Mouse (Mus musculus): ENCODE results near the gene Prtg. TPM values are rescaled to one million over a fixed set of nuclear protein-coding genes. Genes with fewer than 3 reads are reported as not detected.

The Prtg gene
- 0.36 and 1.0 TPM in 2 replicates for polyA plus RNA-seq (2015; fragmentation: Nextera tagmentation; extraction: Ambion mirVana)

DNA sequence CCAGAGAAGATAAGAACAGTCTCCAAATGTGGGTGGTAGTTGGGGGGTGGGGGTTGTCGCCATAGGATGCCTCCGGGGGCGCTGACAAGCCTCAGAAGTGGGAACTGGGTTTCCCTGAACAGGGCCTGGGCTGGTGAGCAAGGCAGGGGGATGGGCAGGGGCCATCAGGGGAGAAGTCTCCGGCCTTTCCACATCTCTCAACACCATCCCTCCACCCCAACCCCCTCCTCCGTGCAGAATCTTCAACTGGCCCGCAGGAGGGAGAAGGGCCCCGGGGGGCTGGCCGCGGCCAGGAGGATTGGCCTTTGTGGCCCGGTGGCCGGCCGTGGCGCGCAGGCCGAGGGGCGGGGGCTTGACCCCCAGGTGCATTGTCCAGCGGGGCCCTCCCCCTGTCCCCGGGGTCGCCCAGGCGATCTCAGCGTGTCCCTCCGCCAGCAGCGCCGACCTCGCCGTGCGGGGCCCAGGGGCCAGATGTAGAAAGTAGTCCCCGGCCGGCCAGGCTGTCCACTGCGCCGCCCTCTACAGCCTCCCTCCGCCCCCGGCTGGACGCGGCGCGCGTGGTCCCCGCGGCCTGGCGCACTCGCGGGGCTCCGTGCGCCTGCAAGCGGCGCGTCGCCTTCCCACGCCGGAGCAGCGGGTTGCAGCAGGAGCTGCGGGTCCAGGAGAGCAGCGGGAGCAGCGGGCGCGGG, at the start of gene Prtg:
Gene Prtg (plus strand): TSS at position 144 of the 689 bp plus-strand sequence.
- H3K4me1 ChIP-seq = peaks cover 25% of the 10 kb centered on the region
- WGBS = under 1% methylated on average over 50 of the region's 57 CpGs
- ATAC-seq (ENCODE audit: low FRiP score, low read depth) = peak; percentile 78
- H3K36me3 ChIP-seq = no peaks in the 10 kb centered on the region
- no peak within 1 kb of the TSS for H3K27ac ChIP-seq
- H3K27me3 ChIP-seq = peaks cover 49% of the 10 kb centered on the region
- no peaks in the 10 kb centered on the region for H3K9me3 ChIP-seq
- H3K4me2 ChIP-seq (replicated peaks) = peak within 1 kb of the TSS; percentile 99
- peak within 1 kb of the TSS; percentile 76 for H3K9ac ChIP-seq
- H3K4me3 ChIP-seq = peak within 1 kb of the TSS; percentile 78

DNA sequence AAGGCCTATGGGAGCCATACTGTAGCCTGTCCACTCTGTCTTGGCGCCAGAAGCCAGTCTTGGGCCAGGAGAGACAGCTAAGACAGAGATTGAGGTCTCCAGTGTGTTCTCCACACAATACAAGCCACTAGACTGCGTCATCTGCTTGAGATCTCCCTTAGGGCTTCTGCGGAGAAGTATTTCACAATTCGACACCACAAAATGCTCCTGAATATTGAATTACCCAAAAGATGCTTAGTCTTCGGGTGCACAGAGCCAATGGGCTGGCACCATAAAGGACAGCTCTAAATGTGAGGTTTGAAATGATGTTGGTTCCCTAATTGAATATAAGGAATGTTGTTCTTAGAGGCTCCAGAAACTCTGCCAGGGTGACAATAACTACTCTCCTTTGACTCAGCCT, 49.5 kb upstream of the Prtg start:
- Histone ChIP-seq H3K4me2 (replicated peaks) (no peak overlapping the region), H3K27ac (no peak overlapping the region), H3K9me3 (no peaks in the 10 kb centered on the region), H3K36me3 (no peaks in the 10 kb centered on the region), H3K4me3 (no peak overlapping the region), H3K9ac (no peak overlapping the region), H3K27me3 (peaks cover 12% of the 10 kb centered on the region; the same call in 1 of the 2 replicates), H3K4me1 (peaks cover 29% of the 10 kb centered on the region)
- ATAC-seq (ENCODE audit: low FRiP score, low read depth) = no peak
- 80% methylated on average over 5 of the region's 5 CpGs for WGBS

DNA sequence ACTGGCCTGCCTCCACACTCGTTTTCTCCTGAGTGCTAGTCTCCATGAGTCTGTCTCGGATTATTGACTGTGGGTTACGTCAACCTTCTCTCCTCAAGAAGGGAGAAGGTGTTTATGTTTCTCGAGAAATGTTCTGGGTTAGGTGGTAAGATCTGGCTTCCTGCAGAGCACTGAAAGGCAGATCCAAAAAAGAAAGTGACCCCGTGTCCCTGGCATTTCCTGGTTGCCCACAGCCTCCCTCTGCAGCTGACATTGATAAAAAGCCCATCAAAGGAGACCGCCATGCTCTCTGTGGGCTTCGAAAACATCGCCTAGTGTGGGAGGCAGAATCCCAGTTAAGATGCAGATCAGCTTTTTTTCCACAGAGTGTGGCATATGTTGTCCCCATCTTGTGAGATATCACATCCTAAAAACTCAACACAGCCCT, 48.0 kb upstream of the Prtg start:
- H3K9me3 ChIP-seq = no peaks in the 10 kb centered on the region
- WGBS = 11% methylated on average over 8 of the region's 8 CpGs
- no peak overlapping the region for H3K9ac ChIP-seq
- peaks cover 12% of the 10 kb centered on the region; the same call in 1 of the 2 replicates for H3K27me3 ChIP-seq
- no peak for ATAC-seq (ENCODE audit: low FRiP score, low read depth)
- no peak overlapping the region for H3K4me3 ChIP-seq
- H3K36me3 ChIP-seq = no peaks in the 10 kb centered on the region
- peaks cover 36% of the 10 kb centered on the region for H3K4me1 ChIP-seq
- H3K27ac ChIP-seq = no peak overlapping the region
- peak overlapping the region; percentile 32 for H3K4me2 ChIP-seq (replicated peaks)

DNA sequence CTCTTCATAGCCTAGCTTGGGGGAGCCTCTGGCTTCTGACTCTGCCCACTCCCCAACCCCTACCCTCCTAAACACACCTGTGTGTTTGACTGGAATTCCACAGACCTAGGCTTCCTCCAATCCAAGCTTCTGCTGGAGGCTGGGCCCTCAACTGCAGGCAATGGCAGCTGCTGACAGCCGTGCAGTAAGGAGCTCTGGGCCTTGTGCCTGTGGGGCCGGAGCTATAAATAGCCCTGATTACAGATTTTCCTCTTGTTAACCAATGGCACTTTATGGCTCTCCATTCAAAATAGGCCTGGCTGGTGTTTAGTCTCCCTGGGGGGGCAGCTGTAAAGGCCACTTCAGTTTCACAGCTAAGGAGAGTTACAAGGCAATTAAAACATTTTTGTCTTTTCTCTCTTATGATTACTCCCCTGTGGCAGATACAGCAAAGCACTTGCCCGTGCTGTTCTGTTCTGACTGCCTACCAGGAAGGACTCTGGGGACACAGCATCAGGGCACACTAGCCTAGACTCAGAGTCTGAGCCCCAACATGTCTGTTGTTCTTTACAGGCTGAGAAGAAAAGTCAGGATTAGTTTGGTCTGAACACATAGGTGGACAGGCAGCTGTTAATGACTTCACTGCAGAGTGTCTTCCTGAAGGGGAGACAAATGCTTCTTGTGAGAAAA, 43.5 kb upstream of the Prtg start:
- Histone ChIP-seq H3K27me3 (peaks cover 17% of the 10 kb centered on the region), H3K9me3 (no peaks in the 10 kb centered on the region), H3K4me1 (peaks cover 30% of the 10 kb centered on the region), H3K36me3 (no peaks in the 10 kb centered on the region), H3K4me2 (replicated peaks) (no peak overlapping the region; the same call in 1 of the 2 replicates), H3K27ac (peak overlapping the region; percentile 58; the same call in 1 of the 2 replicates), H3K9ac (no peak overlapping the region), H3K4me3 (no peak overlapping the region)
- ATAC-seq (ENCODE audit: low FRiP score, low read depth) = peak; percentile 83
- WGBS = 3% methylated on average over 3 of the region's 3 CpGs

DNA sequence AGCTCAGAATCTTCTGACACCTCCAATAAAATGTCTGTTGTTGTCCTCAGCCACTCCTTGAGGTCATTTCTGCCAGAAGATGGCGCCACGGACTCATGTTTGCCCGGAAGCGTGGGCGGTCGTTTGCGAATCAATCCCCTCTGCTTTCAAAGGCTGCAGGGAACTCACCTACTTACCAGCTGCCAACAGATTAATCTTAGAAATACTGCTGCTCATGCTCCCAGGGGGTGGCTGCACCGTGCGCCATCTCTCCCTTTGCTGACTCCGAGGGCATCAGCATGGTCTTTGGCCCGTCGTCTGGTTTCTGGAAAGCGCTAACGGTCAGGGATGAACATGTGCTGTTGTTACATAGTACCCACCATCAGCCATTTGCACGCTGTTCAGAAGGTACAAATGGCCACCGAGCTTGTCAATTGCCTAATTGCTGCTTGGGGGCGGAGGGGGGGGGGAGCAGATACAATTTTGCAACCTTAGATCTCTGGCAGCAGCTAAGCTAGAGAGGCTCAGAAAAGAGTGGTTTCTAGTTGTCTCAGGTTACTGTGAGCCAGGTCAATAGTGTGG, 39.8 kb upstream of the Prtg start:
- H3K27me3 ChIP-seq = peaks cover 17% of the 10 kb centered on the region
- no peaks in the 10 kb centered on the region for H3K36me3 ChIP-seq
- H3K9ac ChIP-seq = peak overlapping the region; percentile 59; the same call in 1 of the 2 replicates
- WGBS = under 1% methylated on average over 17 of the region's 17 CpGs
- peaks cover 19% of the 10 kb centered on the region for H3K4me1 ChIP-seq
- peak; percentile 42; the same call in 1 of the 2 replicates for ATAC-seq (ENCODE audit: low FRiP score, low read depth)
- H3K27ac ChIP-seq = no peak overlapping the region
- H3K4me2 ChIP-seq (replicated peaks) = peak overlapping the region; percentile 71
- H3K4me3 ChIP-seq = peak overlapping the region; percentile 45
- H3K9me3 ChIP-seq = no peaks in the 10 kb centered on the region

DNA sequence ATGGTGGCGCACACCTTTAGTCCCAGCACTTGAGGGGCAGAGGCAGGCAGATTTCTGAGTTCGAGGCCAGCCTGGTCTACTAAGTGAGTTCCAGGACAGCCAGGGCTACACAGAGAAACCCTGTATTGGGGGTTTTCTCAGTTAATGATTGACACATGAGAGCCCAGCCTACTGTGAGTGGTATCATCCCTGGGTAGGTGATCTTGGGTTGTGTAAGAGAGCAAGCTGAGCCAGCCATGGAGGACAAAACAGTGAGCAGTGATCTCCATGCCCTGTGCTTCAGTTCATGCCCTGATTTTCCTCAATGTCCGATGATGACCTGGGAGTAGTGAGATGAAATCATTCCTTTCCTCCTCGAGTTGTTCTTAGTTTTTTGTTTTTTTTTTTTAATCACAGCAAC, 31.7 kb upstream of the Prtg start:
- Histone ChIP-seq H3K4me3 (no peak overlapping the region), H3K27ac (no peak overlapping the region), H3K9ac (no peak overlapping the region), H3K4me1 (peaks cover 8% of the 10 kb centered on the region), H3K9me3 (no peaks in the 10 kb centered on the region), H3K27me3 (peaks cover 7% of the 10 kb centered on the region), H3K36me3 (no peaks in the 10 kb centered on the region), H3K4me2 (replicated peaks) (no peak overlapping the region)
- no peak for ATAC-seq (ENCODE audit: low FRiP score, low read depth)
- 82% methylated on average over 4 of the region's 4 CpGs for WGBS

DNA sequence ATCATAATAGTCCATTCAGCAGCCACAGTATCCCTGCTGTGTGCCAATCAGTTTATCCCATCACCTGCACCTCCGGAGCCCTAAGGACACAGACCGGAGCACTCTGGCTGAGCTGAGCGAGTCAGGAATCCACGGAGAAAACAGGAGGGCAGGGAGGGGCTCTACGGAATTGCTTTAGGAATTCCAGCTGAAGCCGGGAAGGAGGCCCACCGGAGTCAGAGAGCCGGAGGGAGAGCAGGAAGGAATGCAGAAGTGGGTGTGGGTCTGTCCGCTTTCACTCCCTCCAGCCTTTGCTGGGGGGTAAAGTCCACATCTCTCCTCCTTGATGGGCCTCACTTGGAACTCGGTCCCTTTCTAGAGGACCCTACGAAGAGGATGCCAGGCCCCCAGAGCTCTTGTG, 27.7 kb upstream of the Prtg start:
- H3K27ac ChIP-seq = no peak overlapping the region
- H3K4me3 ChIP-seq = no peak overlapping the region
- peaks cover 35% of the 10 kb centered on the region for H3K27me3 ChIP-seq
- WGBS = 45% methylated on average over 11 of the region's 11 CpGs
- H3K4me2 ChIP-seq (replicated peaks) = no peak overlapping the region
- no peaks in the 10 kb centered on the region for H3K36me3 ChIP-seq
- no peaks in the 10 kb centered on the region for H3K9me3 ChIP-seq
- peaks cover 29% of the 10 kb centered on the region for H3K4me1 ChIP-seq
- no peak overlapping the region for H3K9ac ChIP-seq
- no peak for ATAC-seq (ENCODE audit: low FRiP score, low read depth)

DNA sequence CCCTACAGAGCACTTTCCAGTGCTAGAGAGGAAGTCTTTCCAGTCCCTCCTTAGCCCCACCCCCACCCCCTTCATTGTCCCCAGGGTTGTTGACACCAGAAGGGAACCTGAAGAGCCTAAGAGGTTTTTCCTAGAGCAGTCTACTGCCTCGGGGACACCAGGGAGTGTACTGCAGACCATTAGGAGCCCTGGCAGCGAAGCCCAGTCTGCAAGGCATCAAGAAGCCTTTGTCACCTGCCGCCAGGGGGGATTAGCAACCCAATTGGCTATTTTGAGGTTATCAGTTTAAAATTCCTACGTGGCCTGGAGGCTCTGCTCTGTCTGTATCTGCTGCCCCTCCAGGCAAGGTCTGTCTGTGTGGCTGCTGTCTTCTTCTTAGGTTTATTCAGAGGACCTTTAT, 26.9 kb upstream of the Prtg start:
- no peak overlapping the region for H3K9ac ChIP-seq
- WGBS = 4% methylated on average over 4 of the region's 4 CpGs
- no peak overlapping the region for H3K27ac ChIP-seq
- H3K27me3 ChIP-seq = peaks cover 35% of the 10 kb centered on the region
- no peaks in the 10 kb centered on the region for H3K36me3 ChIP-seq
- ATAC-seq (ENCODE audit: low FRiP score, low read depth) = no peak
- no peak overlapping the region for H3K4me2 ChIP-seq (replicated peaks)
- H3K4me1 ChIP-seq = peaks cover 29% of the 10 kb centered on the region
- H3K9me3 ChIP-seq = no peaks in the 10 kb centered on the region
- no peak overlapping the region for H3K4me3 ChIP-seq

DNA sequence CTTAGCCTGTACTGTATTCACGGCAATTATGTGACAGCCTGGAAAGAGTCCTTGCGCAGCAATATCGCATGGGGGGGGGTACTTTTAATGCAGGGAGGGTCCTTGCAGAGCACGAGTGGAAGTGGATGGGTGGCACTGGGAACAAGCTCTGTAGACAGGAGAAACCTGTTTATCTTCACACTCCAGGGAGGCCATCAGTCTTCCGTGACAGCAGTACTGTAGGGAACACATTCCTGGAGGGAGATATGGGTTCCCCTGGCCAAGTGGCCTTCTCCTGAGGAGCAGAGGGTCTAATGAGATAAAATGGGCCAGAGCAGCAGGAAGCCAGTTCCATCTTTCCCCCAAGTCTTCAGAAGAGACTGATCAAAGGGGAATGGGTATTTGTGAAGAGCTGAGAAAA, 26.0 kb upstream of the Prtg start:
- peaks cover 29% of the 10 kb centered on the region for H3K4me1 ChIP-seq
- no peaks in the 10 kb centered on the region for H3K9me3 ChIP-seq
- H3K9ac ChIP-seq = no peak overlapping the region
- 29% methylated on average over 5 of the region's 5 CpGs for WGBS
- peaks cover 35% of the 10 kb centered on the region for H3K27me3 ChIP-seq
- ATAC-seq (ENCODE audit: low FRiP score, low read depth) = no peak
- H3K27ac ChIP-seq = no peak overlapping the region
- H3K4me3 ChIP-seq = no peak overlapping the region
- no peaks in the 10 kb centered on the region for H3K36me3 ChIP-seq
- H3K4me2 ChIP-seq (replicated peaks) = no peak overlapping the region

DNA sequence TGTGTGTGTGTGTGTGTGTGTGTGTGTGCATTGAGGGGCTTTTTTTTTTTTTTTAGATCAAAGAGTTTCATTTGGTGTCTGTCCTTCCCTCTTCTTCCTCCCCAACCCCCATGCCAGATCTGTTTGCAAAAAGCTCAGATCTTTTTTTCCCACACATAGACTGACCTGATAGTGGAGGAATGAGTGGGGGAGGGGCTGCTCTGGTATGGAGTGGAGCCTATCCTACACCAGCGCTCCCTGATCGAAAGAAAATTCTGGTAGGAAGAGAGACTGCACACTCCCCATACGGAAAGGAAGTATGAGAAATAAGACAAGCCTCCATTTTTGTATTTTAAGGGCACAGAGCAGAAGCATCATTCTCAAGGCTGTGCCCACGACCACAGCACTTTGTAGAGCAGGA, 25.2 kb upstream of the Prtg start:
- Histone ChIP-seq H3K27me3 (peaks cover 35% of the 10 kb centered on the region), H3K9ac (no peak overlapping the region), H3K27ac (no peak overlapping the region), H3K4me2 (replicated peaks) (peak overlapping the region; percentile 16; the same call in 1 of the 2 replicates), H3K9me3 (no peaks in the 10 kb centered on the region), H3K36me3 (no peaks in the 10 kb centered on the region), H3K4me3 (no peak overlapping the region), H3K4me1 (peaks cover 29% of the 10 kb centered on the region)
- WGBS = 20% methylated on average over 4 of the region's 4 CpGs
- ATAC-seq (ENCODE audit: low FRiP score, low read depth) = no peak

DNA sequence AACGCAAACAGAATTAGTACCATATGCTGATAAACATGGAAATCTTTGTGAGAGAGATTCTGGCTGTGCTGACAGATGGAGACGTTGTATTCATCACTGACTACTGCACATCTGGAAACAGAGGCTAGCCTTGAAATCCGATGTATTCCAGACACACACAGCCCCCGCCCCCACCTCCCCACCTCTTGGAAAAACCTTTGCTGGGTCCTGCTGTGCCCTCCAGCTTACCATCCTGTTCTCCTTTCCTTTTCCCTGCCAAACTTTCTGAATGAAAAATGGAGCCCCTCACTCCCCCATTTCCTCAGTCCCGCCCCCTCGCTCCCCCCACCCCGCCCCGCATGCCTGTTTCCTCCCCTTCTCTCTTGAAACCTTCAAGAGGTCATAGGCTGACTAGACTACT, 24.6 kb upstream of the Prtg start:
- Histone ChIP-seq H3K27me3 (peaks cover 35% of the 10 kb centered on the region), H3K9me3 (no peaks in the 10 kb centered on the region), H3K27ac (no peak overlapping the region), H3K36me3 (no peaks in the 10 kb centered on the region), H3K9ac (no peak overlapping the region), H3K4me3 (no peak overlapping the region), H3K4me1 (peaks cover 29% of the 10 kb centered on the region), H3K4me2 (replicated peaks) (peak overlapping the region; percentile 19; the same call in 1 of the 2 replicates)
- 21% methylated on average over 8 of the region's 8 CpGs for WGBS
- peak; percentile 51; the same call in 1 of the 2 replicates for ATAC-seq (ENCODE audit: low FRiP score, low read depth)

DNA sequence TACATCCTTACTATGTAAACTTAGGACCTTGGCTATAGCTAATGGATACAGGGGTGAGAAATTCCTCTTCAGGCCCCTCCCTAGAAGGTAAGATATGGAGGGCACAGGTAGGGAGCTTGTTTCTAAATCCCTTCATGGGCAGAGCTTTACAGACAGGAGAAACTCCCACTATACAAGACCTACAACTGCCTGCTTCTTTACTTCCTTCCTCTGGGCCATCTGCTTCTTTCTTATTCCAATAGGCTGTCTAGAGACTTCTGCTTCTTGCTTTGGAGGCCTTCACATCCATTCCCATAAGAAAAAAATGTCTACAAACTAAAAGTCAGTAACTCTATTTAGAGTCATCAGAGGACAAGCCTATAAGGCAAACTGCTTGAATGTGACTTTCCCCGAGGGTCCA, 18.9 kb upstream of the Prtg start:
- ATAC-seq (ENCODE audit: low FRiP score, low read depth) = no peak
- H3K9me3 ChIP-seq = no peaks in the 10 kb centered on the region
- H3K27me3 ChIP-seq = peaks cover 3% of the 10 kb centered on the region; the same call in 1 of the 2 replicates
- no peak overlapping the region for H3K27ac ChIP-seq
- peaks cover 16% of the 10 kb centered on the region for H3K4me1 ChIP-seq
- 94% methylated on average over 1 of the region's 1 CpGs for WGBS
- no peak overlapping the region for H3K4me3 ChIP-seq
- H3K4me2 ChIP-seq (replicated peaks) = no peak overlapping the region
- no peak overlapping the region for H3K9ac ChIP-seq
- no peaks in the 10 kb centered on the region for H3K36me3 ChIP-seq
